Mouse (Mus musculus) kidney, postnatal 0 days (tissue): Measurements from ENCODE around the gene Sdsl. TPM values are rescaled to one million over a fixed set of nuclear protein-coding genes. Genes with fewer than 3 reads are reported as not detected.

Experiments
- ATAC-seq: fragments of 200-750 bp; cut with Nextera tagmentation; replicated peaks from 2 replicates; pipeline ENCODE4 v1.8.0; 2017; ENCODE audit warnings: low read depth, moderate number of reproducible peaks, moderate TSS enrichment, moderate library complexity; ENCODE audit not compliant: low FRiP score
- DNase-seq: peaks from one replicate; pipeline ENCODE4 v3.0.0-alpha.2; 2016; ENCODE audit warnings: low spot score
- H3K27ac ChIP-seq: fragments of 300-500 bp; sonication (generic); 2 replicates; pipeline ENCODE4 v1.5.1; 2014; ENCODE audit warnings: mild to moderate bottlenecking
- H3K27me3 ChIP-seq: fragments of 300-500 bp; sonication (generic); 2 replicates; pipeline ENCODE4 v1.6.1; 2014; ENCODE audit warnings: low read length, mixed read lengths; ENCODE audit not compliant: insufficient read depth
- H3K36me3 ChIP-seq: fragments of 300-500 bp; sonication (generic); 2 replicates; pipeline ENCODE4 v1.6.1; 2014; ENCODE audit warnings: low read length, mixed read lengths; ENCODE audit not compliant: insufficient read depth
- H3K4me1 ChIP-seq: fragments of 300-500 bp; sonication (generic); replicated peaks from 2 replicates; pipeline ENCODE4 v1.6.1; 2014; ENCODE audit warnings: antibody characterized with exemption, low read length, mixed read lengths; ENCODE audit not compliant: insufficient read depth
- H3K4me2 ChIP-seq: fragments of 300-500 bp; sonication (generic); 2 replicates; pipeline ENCODE4 v1.6.1; 2014; ENCODE audit warnings: mild to moderate bottlenecking, low read length, moderate library complexity, mixed read lengths
- H3K4me3 ChIP-seq: fragments of 300-500 bp; sonication (generic); replicated peaks from 2 replicates; pipeline ENCODE4 v1.5.1; 2014; ENCODE audit warnings: low read depth, low read length
- H3K9ac ChIP-seq: fragments of 300-500 bp; sonication (generic); 2 replicates; pipeline ENCODE4 v1.6.1; 2014; ENCODE audit warnings: low read depth, low read length
- H3K9me3 ChIP-seq: fragments of 300-500 bp; sonication (generic); replicated peaks from 2 replicates; pipeline ENCODE4 v1.6.1; 2016; ENCODE audit warnings: low read length, inconsistent platforms, mixed read lengths
- CTCF ChIP-seq: IDR thresholded peaks from 2 replicates; pipeline ENCODE4 v1.5.1; 2016; ENCODE audit warnings: antibody characterized with exemption, low read depth, mild to moderate bottlenecking, moderate library complexity
- WGBS: fragments of 180-500 bp; shearing (Covaris S2); extraction: QIAGEN DNeasy Blood & Tissue Kit; methylation state at CpG from one replicate; pipeline ENCODE4 v1.1.7; 2014; 5-methylcytosine and 5-hydroxymethylcytosine counted together
- polyA plus RNA-seq: library from polyadenylated mRNA; unstranded; fragments of >200 nt; fragmentation: Nextera tagmentation; extraction: Ambion mirVana; gene quantifications from 2 replicates; pipeline ENCODE4 v1.2.1, GENCODE M21; 2015

Gene Sdsl
- polyA plus RNA-seq, 1 experiment from 2014 or later = 12.0 TPM

GRCm38 (mm10) chr5:120490679-120491192, 18.1 kb upstream of the Sdsl start:
- no peaks in the 10 kb centered on the region for H3K27me3 ChIP-seq
- ATAC-seq = no peak
- no peak overlapping the region for H3K4me3 ChIP-seq
- no peaks in the 10 kb centered on the region for H3K4me1 ChIP-seq
- H3K27ac ChIP-seq = no peak overlapping the region
- H3K36me3 ChIP-seq = peaks cover 15% of the 10 kb centered on the region
- H3K9me3 ChIP-seq = no peaks in the 10 kb centered on the region
- no peak for DNase-seq
- no peak overlapping the region for H3K4me2 ChIP-seq
- no peak overlapping the region for H3K9ac ChIP-seq
- no peak for TF ChIP-seq CTCF
- 83% methylated on average over 8 of the region's 8 CpGs for WGBS

GRCm38 (mm10) chr5:120487844-120488243, 15.2 kb upstream of the Sdsl start:
- Histone ChIP-seq H3K27ac (no peak overlapping the region), H3K4me2 (no peak overlapping the region), H3K4me3 (no peak overlapping the region), H3K9ac (no peak overlapping the region), H3K27me3 (no peaks in the 10 kb centered on the region), H3K36me3 (peaks cover 21% of the 10 kb centered on the region), H3K4me1 (no peaks in the 10 kb centered on the region), H3K9me3 (no peaks in the 10 kb centered on the region)
- WGBS = 86% methylated on average over 8 of the region's 8 CpGs
- ATAC-seq (no peak), DNase-seq (no peak)
- no peak for TF ChIP-seq CTCF

GRCm38 (mm10) chr5:120483399-120483798, 10.8 kb upstream of the Sdsl start:
- WGBS = 82% methylated on average over 19 of the region's 19 CpGs
- H3K36me3 ChIP-seq = peaks cover 20% of the 10 kb centered on the region
- no peak for ATAC-seq

GRCm38 (mm10) chr5:120481205-120481604, 8.6 kb upstream of the Sdsl start:
- 63% methylated on average over 9 of the region's 9 CpGs for WGBS
- Histone ChIP-seq H3K4me2 (no peak overlapping the region), H3K27me3 (no peaks in the 10 kb centered on the region), H3K4me3 (no peak overlapping the region), H3K9ac (no peak overlapping the region), H3K4me1 (no peaks in the 10 kb centered on the region), H3K27ac (no peak overlapping the region), H3K36me3 (peaks cover 11% of the 10 kb centered on the region; the same call in 1 of the 2 replicates), H3K9me3 (no peaks in the 10 kb centered on the region)
- DNase-seq (no peak), ATAC-seq (no peak)
- no peak for TF ChIP-seq CTCF

More at GRCm38 (mm10) chr5:120483399-120483798, 10.8 kb upstream of the Sdsl start:
- Histone ChIP-seq H3K9me3 (no peaks in the 10 kb centered on the region), H3K9ac (no peak overlapping the region), H3K4me2 (no peak overlapping the region), H3K27ac (no peak overlapping the region), H3K4me1 (no peaks in the 10 kb centered on the region), H3K4me3 (no peak overlapping the region), H3K27me3 (no peaks in the 10 kb centered on the region)
- TF ChIP-seq CTCF = no peak
- no peak for DNase-seq

- Histone ChIP-seq H3K4me2 (no peak overlapping the region), H3K27ac (no peak overlapping the region), H3K9ac (no peak overlapping the region), H3K27me3 (no peaks in the 10 kb centered on the region), H3K4me3 (no peak overlapping the region), H3K36me3 (no peaks in the 10 kb centered on the region), H3K9me3 (no peaks in the 10 kb centered on the region), H3K4me1 (no peaks in the 10 kb centered on the region)
- ATAC-seq (no peak), DNase-seq (no peak)
- TF ChIP-seq CTCF = peak; percentile 25; the same call in 1 of the 2 replicates
- WGBS = 69% methylated on average over 4 of the region's 4 CpGs
Measured at GRCm38 (mm10) chr5:120479538-120479937, 6.9 kb upstream of the Sdsl start.

GRCm38 (mm10) chr5:120477993-120478392, 5.4 kb upstream of the Sdsl start:
- no peak overlapping the region for H3K4me3 ChIP-seq
- H3K4me1 ChIP-seq = no peaks in the 10 kb centered on the region
- no peak for TF ChIP-seq CTCF
- no peaks in the 10 kb centered on the region for H3K27me3 ChIP-seq
- H3K27ac ChIP-seq = no peak overlapping the region
- DNase-seq = no peak
- no peak overlapping the region for H3K9ac ChIP-seq
- no peak for ATAC-seq
- H3K9me3 ChIP-seq = no peaks in the 10 kb centered on the region
- H3K36me3 ChIP-seq = no peaks in the 10 kb centered on the region
- no peak overlapping the region for H3K4me2 ChIP-seq
- WGBS = 92% methylated on average over 5 of the region's 5 CpGs

- no peak within 1 kb of the TSS for H3K4me2 ChIP-seq
- no peaks in the 10 kb centered on the region for H3K9me3 ChIP-seq
- no peak within 1 kb of the TSS for H3K9ac ChIP-seq
- TF ChIP-seq CTCF = no peak
- 0 out of 2 replicates have a peak, but pooled peaks have one; percentile 13 for ATAC-seq
- no peak within 1 kb of the TSS for H3K4me3 ChIP-seq
- WGBS = 15% methylated on average over 13 of the region's 13 CpGs
- no peaks in the 10 kb centered on the region for H3K36me3 ChIP-seq
- DNase-seq = no peak
- H3K27me3 ChIP-seq = no peaks in the 10 kb centered on the region
- H3K4me1 ChIP-seq = no peaks in the 10 kb centered on the region
- H3K27ac ChIP-seq = no peak within 1 kb of the TSS
Measured at GRCm38 (mm10) chr5:120476296-120476695, 3.7 kb upstream of the Sdsl start, which contains the start of gene Sds. Gene Sds, plus strand, starts transcription at chr5:120476526.
